Mouse (Mus musculus) midbrain, postnatal 0 days (tissue): ENCODE results near the gene Nova1. TPM values are rescaled to one million over a fixed set of nuclear protein-coding genes. Genes with fewer than 3 reads are reported as not detected.

Experiments
- ATAC-seq: fragments of 200-750 bp; cut with Nextera tagmentation; 2 replicates; pipeline ENCODE4 v1.8.0; 2017; ENCODE audit warnings: moderate number of reproducible peaks, mild to moderate bottlenecking, moderate TSS enrichment, moderate library complexity; ENCODE audit not compliant: low FRiP score
- DNase-seq: peaks from one replicate; pipeline ENCODE4 v3.0.0-alpha.2; 2015; ENCODE audit warnings: low spot score
- H3K27ac ChIP-seq: fragments of 300-500 bp; sonication (generic); 2 replicates; pipeline ENCODE4 v1.5.1; 2014; ENCODE audit warnings: low read depth, mild to moderate bottlenecking, low read length, mixed read lengths
- H3K27me3 ChIP-seq: fragments of 300-500 bp; sonication (generic); 2 replicates; pipeline ENCODE4 v1.6.1; 2014; ENCODE audit warnings: low read length, control low read depth, mixed read lengths; ENCODE audit not compliant: insufficient read depth
- H3K36me3 ChIP-seq: fragments of 300-500 bp; sonication (generic); 2 replicates; pipeline ENCODE4 v1.6.1; 2014; ENCODE audit warnings: low read length, control low read depth, mixed read lengths; ENCODE audit not compliant: insufficient read depth
- H3K4me1 ChIP-seq: fragments of 300-500 bp; sonication (generic); 2 replicates; pipeline ENCODE4 v1.6.1; 2014; ENCODE audit warnings: mild to moderate bottlenecking, control low read depth, antibody characterized with exemption, low read length, mixed read lengths; ENCODE audit not compliant: insufficient read depth
- H3K4me2 ChIP-seq: fragments of 300-500 bp; sonication (generic); 2 replicates; pipeline ENCODE4 v1.6.1; 2014; ENCODE audit warnings: low read depth, mild to moderate bottlenecking, low read length, mixed read lengths; ENCODE audit not compliant: poor library complexity, severe bottlenecking
- H3K4me3 ChIP-seq: fragments of 300-500 bp; sonication (generic); 2 replicates; pipeline ENCODE4 v1.5.1; 2014; ENCODE audit warnings: low read depth, mild to moderate bottlenecking, low read length, moderate library complexity
- H3K9ac ChIP-seq: fragments of 300-500 bp; sonication (generic); replicated peaks from 2 replicates; pipeline ENCODE4 v1.6.1; 2014; ENCODE audit warnings: mild to moderate bottlenecking, low read length, moderate library complexity, mixed read lengths; ENCODE audit not compliant: poor library complexity, severe bottlenecking
- H3K9me3 ChIP-seq: fragments of 300-500 bp; sonication (generic); 2 replicates; pipeline ENCODE4 v1.6.1; 2016; ENCODE audit warnings: low read length, control low read depth
- CTCF ChIP-seq: IDR thresholded peaks from 2 replicates; pipeline ENCODE4 v1.5.1; 2016; ENCODE audit warnings: antibody characterized with exemption, mild to moderate bottlenecking
- WGBS: fragments of 180-500 bp; shearing (Covaris S2); extraction: QIAGEN DNeasy Blood & Tissue Kit; methylation state at CpG from one replicate; pipeline ENCODE4 v1.1.7; 2014; 5-methylcytosine and 5-hydroxymethylcytosine counted together
- polyA plus RNA-seq: library from polyadenylated mRNA; unstranded; fragments of >200 nt; fragmentation: Nextera tagmentation; extraction: Ambion mirVana; gene quantifications from 2 replicates; pipeline ENCODE4 v1.2.1, GENCODE M21; 2015
- total RNA-seq: library from RNA; depleted of rRNA; stranded (reverse); fragments of >200 nt; gene quantifications from 2 replicates; pipeline ENCODE4 v1.2.3, GENCODE M21; 2014; rRNA removed

Gene Nova1
- total RNA-seq (129 and 178 TPM in 2 replicates), polyA plus RNA-seq (70.5 and 72.6 TPM in 2 replicates)

GRCm38 (mm10) chr12:46818856-46819347 is at the start of gene Nova1:
Gene Nova1 (minus strand): TSS chr12:46818929.
- ATAC-seq = peak; percentile 87
- Histone ChIP-seq H3K4me2 (peak within 1 kb of the TSS; percentile 71), H3K4me1 (no peaks in the 10 kb centered on the region), H3K36me3 (no peaks in the 10 kb centered on the region), H3K9ac (peak within 1 kb of the TSS; percentile 87), H3K9me3 (no peaks in the 10 kb centered on the region), H3K27ac (peak within 1 kb of the TSS; percentile 96), H3K27me3 (no peaks in the 10 kb centered on the region), H3K4me3 (peak within 1 kb of the TSS; percentile 52)
- TF ChIP-seq CTCF = no peak
- DNase-seq = peak; percentile 82
- WGBS = 0% methylated on average over 9 of the region's 68 CpGs

DNA sequence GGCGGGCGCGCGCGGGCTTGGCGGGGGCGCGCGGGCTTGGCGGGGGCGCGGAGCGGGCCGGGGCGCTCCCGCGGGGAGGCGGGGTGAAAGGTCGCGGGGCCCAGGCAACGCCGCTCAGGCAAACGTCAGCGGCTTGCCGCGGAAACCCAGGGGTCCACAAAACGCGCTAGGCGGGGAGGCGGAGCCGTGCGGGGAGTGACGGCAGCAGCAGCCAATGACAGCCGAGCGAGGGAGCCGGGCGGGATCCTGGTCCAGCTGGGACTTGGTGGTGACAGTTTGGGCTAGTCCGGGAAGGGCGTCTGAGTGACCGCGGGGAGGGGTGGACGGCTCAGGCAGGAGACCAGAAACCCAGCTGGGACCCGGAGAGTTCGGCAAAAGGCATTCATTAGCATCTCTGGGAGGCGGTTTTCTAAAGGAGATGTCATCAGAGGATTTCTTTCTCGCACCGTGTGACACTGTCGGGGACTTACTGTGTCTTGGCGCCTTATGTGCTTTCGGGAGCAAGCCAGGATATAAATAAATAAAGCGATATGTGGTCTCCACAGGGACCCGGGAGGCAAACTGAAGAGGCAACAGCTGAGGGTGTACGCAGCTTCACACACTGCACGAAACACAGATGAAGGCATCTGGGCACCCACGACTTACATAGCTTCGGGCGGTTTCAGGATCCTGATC is 756 bp upstream of the Nova1 start:
- Histone ChIP-seq H3K9ac (peak overlapping the region; percentile 87), H3K4me2 (peak overlapping the region; percentile 71), H3K27me3 (no peaks in the 10 kb centered on the region), H3K4me1 (no peaks in the 10 kb centered on the region), H3K4me3 (peak overlapping the region; percentile 52), H3K9me3 (no peaks in the 10 kb centered on the region), H3K36me3 (no peaks in the 10 kb centered on the region), H3K27ac (peak overlapping the region; percentile 96)
- no peak for TF ChIP-seq CTCF
- peak; percentile 93 for ATAC-seq
- peak; percentile 95 for DNase-seq
- WGBS = 3% methylated on average over 41 of the region's 57 CpGs

DNA sequence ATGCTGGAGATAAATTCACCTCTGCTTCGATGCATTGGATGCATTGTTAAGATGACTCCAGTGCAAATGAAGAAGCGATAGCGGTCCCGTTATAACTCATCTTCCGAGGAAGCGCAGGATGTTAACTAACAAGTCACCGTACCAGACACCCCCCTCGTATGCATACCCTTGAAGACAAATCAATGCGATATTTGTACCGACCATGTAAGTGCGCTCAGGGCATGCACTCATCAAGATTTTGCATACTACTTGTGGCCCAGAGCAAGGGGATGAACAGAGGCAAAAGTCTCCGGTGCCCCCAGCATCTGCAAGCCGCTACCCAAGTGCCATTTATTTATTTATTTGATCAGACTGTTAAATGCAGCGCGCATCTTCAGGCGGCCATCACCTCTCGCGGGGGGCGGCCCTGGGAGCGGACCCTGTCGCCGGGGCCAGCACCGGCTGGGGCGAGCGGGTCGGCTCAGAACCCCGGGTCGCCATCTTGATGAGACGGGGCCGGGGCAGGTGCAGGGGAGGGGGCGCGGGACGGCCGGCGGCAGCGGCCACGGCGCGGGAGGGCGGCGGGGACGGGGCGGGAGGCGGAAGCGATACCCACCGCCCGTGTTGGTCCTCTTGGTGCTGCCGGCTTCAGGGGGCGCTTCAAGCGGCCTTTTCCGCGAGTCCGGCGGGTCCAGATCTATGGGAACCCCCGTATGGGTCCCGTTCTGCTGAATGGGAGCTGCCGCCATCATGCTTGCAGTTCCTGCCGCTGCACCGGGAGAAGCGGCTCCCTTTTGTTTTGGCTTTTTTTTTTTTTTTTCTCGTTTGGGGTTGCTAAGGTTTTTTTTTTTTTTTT is 491 bp downstream of the Nova1 start:
- DNase-seq = peak; percentile 71
- H3K9me3 ChIP-seq = no peaks in the 10 kb centered on the region
- no peaks in the 10 kb centered on the region for H3K27me3 ChIP-seq
- no peaks in the 10 kb centered on the region for H3K4me1 ChIP-seq
- peak overlapping the region; percentile 52 for H3K4me3 ChIP-seq
- peak overlapping the region; percentile 71 for H3K4me2 ChIP-seq
- peak overlapping the region; percentile 87 for H3K9ac ChIP-seq
- under 1% methylated on average over 52 of the region's 61 CpGs for WGBS
- H3K36me3 ChIP-seq = no peaks in the 10 kb centered on the region
- no peak for TF ChIP-seq CTCF
- H3K27ac ChIP-seq = peak overlapping the region; percentile 96
- peak; percentile 61 for ATAC-seq

DNA sequence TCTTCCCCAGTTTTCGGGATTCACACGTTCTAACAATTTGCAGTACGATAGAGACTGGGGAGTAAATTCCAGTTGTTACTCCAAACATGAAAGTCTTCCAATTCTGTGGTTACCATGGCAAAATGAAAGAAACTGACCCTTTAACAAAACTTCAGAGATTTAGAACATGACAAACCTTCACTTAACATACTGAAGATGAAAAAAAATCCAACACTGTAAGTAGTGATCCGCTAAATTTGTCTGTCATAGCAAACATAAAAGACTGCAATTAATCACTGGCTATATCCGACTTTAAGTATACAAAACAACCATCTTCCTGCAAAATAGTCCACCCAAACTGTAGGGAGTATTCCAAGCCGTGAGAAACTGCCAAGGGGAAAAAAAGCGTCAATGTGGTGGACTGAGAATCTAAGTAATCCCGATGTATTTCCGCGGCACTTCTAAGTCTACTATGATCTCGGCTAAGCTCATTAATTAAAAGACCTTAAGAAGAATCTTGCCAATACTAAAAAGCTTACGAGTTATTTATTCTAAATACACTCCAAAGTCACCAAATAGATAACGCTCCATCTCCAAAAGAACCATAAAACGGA is 1.4 kb downstream of the Nova1 start:
- Histone ChIP-seq H3K27me3 (no peaks in the 10 kb centered on the region), H3K36me3 (no peaks in the 10 kb centered on the region), H3K9me3 (no peaks in the 10 kb centered on the region), H3K27ac (peak overlapping the region; percentile 96), H3K4me1 (no peaks in the 10 kb centered on the region), H3K4me3 (peak overlapping the region; percentile 52), H3K9ac (peak overlapping the region; percentile 87), H3K4me2 (peak overlapping the region; percentile 71)
- DNase-seq (peak; percentile 55), ATAC-seq (no peak)
- TF ChIP-seq CTCF = no peak
- WGBS = 1% methylated on average over 14 of the region's 14 CpGs

GRCm38 (mm10) chr12:46816291-46816690 is 2.4 kb downstream of the Nova1 start:
- ATAC-seq (no peak), DNase-seq (no peak)
- Histone ChIP-seq H3K4me3 (peak overlapping the region; percentile 52), H3K9me3 (no peaks in the 10 kb centered on the region), H3K4me1 (no peaks in the 10 kb centered on the region), H3K36me3 (no peaks in the 10 kb centered on the region), H3K27me3 (no peaks in the 10 kb centered on the region), H3K4me2 (peak overlapping the region; percentile 71), H3K9ac (peak overlapping the region; percentile 87), H3K27ac (peak overlapping the region; percentile 96)
- 14% methylated on average over 3 of the region's 3 CpGs for WGBS
- TF ChIP-seq CTCF = no peak
